Mouse (Mus musculus): ENCODE measurements at regions not wholly inside any gene's neighbourhood (a gene's known extent, or its start where the extent isn't known, plus 50 kb on each side); places are given as distances from the start of the nearest gene placed in this dataset.

- intact Hi-C loops (cut with DNase I), result no loop called here
- no peak for DNase-seq (ENCODE audit: low spot score in 2 of 2)
Measured at GRCm38 (mm10) chr14:14645084-14645483, 57.0 kb upstream of the Slc4a7 start.

All from left cerebral cortex, postnatal 36 days (tissue).